Mouse (Mus musculus): Measurements from ENCODE around the gene Ank2. TPM values are rescaled to one million over a fixed set of nuclear protein-coding genes. Genes with fewer than 3 reads are reported as not detected.

Gene Ank2
- polyA plus RNA-seq, 1 experiment from 2014 or later: 0.46 TPM

Other genes with a start within 250 kb of the Ank2 start
- gene Larp7, start 54.0 kb upstream of the Ank2 start, polyA plus RNA-seq (2018): 19.8 to 36.7 TPM (median 31.5 TPM) in 3 replicates
- 0.61 to 3.6 TPM (median 1.6 TPM) in 3 replicates for gene Zgrf1, start 54.1 kb upstream of the Ank2 start, polyA plus RNA-seq (2018)
- gene Neurog2, start 133.8 kb upstream of the Ank2 start, polyA plus RNA-seq (2018): not detected in 3 replicates